Mouse (Mus musculus) MEL (cell line): ENCODE results near the gene Kcnh6.

Source experiments
- CHD2 ChIP-seq: IDR thresholded peaks from 2 replicates; pipeline ENCODE4 v1.6.1; 2011; ENCODE audit warnings: low read length, improper control_type of control experiment
- EP300 ChIP-seq, 2 experiments: IDR thresholded peaks; 2 replicates each; pipeline ENCODE4 v1.6.1; 2011; ENCODE audit warnings: improper control_type of control experiment in 2 of 2, low read length in 2 of 2, low read depth in 1 of 2, mild to moderate bottlenecking in 1 of 2
- HCFC1 ChIP-seq: IDR thresholded peaks from 2 replicates; pipeline ENCODE4 v1.6.1; 2012; ENCODE audit warnings: low read depth, mild to moderate bottlenecking, inconsistent platforms, low read length, improper control_type of control experiment, moderate library complexity
- MAFK ChIP-seq: IDR thresholded peaks from 2 replicates; pipeline ENCODE4 v1.6.1; 2011; ENCODE audit warnings: low read depth, mild to moderate bottlenecking, low read length, improper control_type of control experiment, borderline replicate concordance
- MEF2A ChIP-seq: IDR thresholded peaks from 2 replicates; pipeline ENCODE4 v1.6.1; 2014; ENCODE audit warnings: low read depth, mild to moderate bottlenecking, inconsistent platforms, low read length, improper control_type of control experiment; ENCODE audit not compliant: poor library complexity, insufficient replicate concordance, severe bottlenecking; ENCODE audit errors: extremely low read depth
- MYB ChIP-seq: IDR thresholded peaks from 2 replicates; pipeline ENCODE4 v1.6.1; 2011; ENCODE audit warnings: mild to moderate bottlenecking, low read depth, low read length, improper control_type of control experiment
- POLR2A ChIP-seq, 2 experiments: IDR thresholded peaks; 2 replicates each; pipeline ENCODE4 v1.6.1; 2011 to 2012; ENCODE audit warnings: low read length in 2 of 2, mild to moderate bottlenecking in 2 of 2, control low read depth in 1 of 2, improper control_type of control experiment in 1 of 2, low read depth in 1 of 2, moderate library complexity in 1 of 2; ENCODE audit not compliant: control insufficient read depth in 1 of 2, insufficient read depth in 1 of 2, poor library complexity in 1 of 2

- TF ChIP-seq POLR2A (IDR thresholded peaks at IDR 0.05; ENCODE audit: control insufficient read depth in 1 of 2, insufficient read depth in 1 of 2, low read depth in 1 of 2, low read length in 2 of 2, poor library complexity in 1 of 2) (no peak), MAFK (no peak), CHD2 (no peak), MYB (no peak), MEF2A (no peak), HCFC1 (0 out of 2 replicates have a peak, but pooled peaks have one; percentile 31), EP300 (IDR thresholded peaks at IDR 0.05; ENCODE audit: low read depth in 1 of 2, low read length in 2 of 2) (no peak)
Measured at GRCm38 (mm10) chr11:106007821-106008220, at the start of gene Kcnh6.
